Mouse (Mus musculus) megakaryocyte progenitor cell, adult 5-6 weeks (primary cell): ENCODE data around the gene Tenm2. TPM values are rescaled to one million over a fixed set of nuclear protein-coding genes. Genes with fewer than 3 reads are reported as not detected.

Experiments used
- ATAC-seq: replicated peaks from 2 replicates; pipeline ENCODE4 v1.8.0; 2016; ENCODE audit warnings: mild to moderate bottlenecking, moderate TSS enrichment, inconsistent platforms; ENCODE audit not compliant: poor library complexity
- total RNA-seq, 2 experiments: library from RNA; stranded (forward) in 1 of 2; stranded (reverse) in 1 of 2; fragments of 157-497, 149-512 nt in 1 of 2; fragments of 200-1000 nt in 1 of 2; gene quantifications; 2 replicates each; pipeline versions ENCODE4 v1.2.3 to v1.2.4; 2015 to 2017

The Tenm2 gene
- total RNA-seq, 2 experiments from 2014 or later, result not detected

- ATAC-seq, result no peak
These were observed 1157.4 kb downstream of the Tenm2 start for GRCm38 (mm10) chr11:36078391-36078790.

GRCm38 (mm10) chr11:36074015-36074567, 1161.7 kb downstream of the Tenm2 start:
- ATAC-seq, result no peak

- no peak for ATAC-seq
These were observed 1162.5 kb downstream of the Tenm2 start for GRCm38 (mm10) chr11:36073074-36073818.

DNA sequence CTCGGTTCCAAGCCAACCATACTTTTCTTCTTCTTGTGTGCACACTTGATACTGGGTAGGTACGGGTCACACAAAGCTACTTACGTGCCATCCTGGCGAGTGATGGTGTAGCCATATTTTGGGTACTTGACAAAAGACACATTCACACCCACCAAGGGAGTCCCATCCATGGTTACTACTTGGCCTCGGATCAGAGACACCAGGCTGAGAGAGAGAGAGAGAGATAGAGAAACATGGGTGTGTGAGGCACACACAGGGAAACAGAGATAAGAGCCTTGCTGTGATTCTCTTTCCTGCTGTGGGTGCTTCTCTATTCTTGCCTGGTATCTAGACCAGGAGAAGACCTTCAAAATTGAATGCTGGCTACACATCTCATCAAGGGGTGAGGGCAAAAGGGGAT, 1163.1 kb downstream of the Tenm2 start:
- ATAC-seq, result no peak

GRCm38 (mm10) chr11:36072038-36072437, 1163.7 kb downstream of the Tenm2 start:
- ATAC-seq, result no peak

DNA sequence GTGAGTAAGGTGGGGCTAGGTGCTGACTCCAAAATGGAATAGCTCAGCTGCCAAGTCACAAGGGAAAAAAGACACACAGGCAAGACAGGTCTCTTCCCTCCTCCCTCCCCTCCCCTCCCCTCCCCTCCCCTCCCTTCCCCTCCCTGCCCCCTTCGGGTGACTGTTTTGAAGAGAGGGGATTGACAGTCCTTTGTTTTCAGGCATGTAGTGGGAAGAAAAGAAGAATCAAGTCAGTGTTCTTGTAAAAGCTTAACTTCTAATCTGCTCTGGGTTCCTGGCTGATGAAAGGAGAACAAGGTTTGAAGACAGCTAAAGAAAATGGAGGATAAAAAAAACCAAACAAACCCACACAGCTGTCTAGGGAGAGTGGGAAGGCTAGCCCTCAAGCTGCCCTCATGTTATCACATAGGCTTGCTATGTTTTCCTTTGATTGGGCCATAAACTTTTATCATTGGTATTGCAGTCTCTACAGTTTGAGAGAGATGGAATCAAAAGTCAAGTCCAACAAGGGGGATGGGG, 1176.4 kb downstream of the Tenm2 start:
- ATAC-seq, result no peak

- no peak for ATAC-seq
These were observed 1179.2 kb downstream of the Tenm2 start for GRCm38 (mm10) chr11:36056525-36056924.

GRCm38 (mm10) chr11:36054323-36054722, 1181.4 kb downstream of the Tenm2 start:
- ATAC-seq, result no peak

- no peak for ATAC-seq
These were observed 1182.3 kb downstream of the Tenm2 start for GRCm38 (mm10) chr11:36053457-36053856.

- ATAC-seq, result no peak
These were observed 1183.2 kb downstream of the Tenm2 start for GRCm38 (mm10) chr11:36052598-36052997.

- ATAC-seq, result no peak
These were observed 1183.7 kb downstream of the Tenm2 start for GRCm38 (mm10) chr11:36052091-36052490.

DNA sequence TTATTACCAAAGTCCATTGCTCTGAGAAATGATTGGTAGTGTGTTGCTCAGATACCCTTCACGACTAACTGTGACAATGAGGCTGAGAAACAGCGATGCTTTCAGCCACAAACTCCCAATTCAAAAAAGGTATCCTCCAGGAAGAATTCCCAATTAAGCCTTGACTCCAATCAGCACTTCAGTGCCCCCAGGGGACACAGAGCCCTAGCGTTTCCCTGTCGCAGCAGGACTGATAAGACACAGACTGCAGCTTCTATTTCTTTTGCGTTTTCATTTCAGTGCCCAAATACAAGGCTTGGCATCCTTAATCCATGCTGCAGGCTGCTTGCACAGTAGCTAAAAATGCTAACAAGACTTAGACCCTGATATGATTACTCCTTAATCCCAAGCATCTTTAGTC, 1186.2 kb downstream of the Tenm2 start:
- no peak for ATAC-seq

DNA sequence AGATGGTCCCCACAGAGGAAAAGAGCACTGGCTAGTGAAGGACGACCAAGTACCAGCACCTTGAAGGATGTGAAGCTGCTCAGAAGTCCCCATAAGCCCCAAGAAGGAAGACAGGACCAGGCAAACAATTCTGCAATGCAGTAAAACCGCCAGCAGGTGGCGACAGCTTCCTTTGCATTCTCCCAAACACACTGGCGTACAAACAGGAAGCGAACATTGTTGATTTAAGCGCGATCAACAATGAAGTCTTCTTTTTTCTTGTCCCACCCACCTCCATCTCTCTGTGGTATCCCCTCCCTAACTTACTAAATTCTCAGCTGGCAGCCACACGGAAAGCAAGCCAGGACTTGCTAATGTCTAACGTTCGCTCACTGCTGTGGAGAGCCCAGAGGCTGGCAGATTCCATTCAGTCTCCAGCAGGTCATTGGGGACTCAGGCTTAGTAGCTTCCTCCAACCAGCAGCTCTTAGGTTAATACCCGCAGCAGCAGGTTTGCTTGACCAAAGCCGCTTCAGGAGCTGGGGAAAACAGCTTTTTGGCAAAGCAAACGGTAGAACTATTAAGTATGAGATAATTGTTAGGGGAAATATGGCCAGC, 1190.0 kb downstream of the Tenm2 start:
- ATAC-seq, result peak; percentile 92

- no peak for ATAC-seq
These were observed 1194.4 kb downstream of the Tenm2 start for GRCm38 (mm10) chr11:36041411-36041810.

- ATAC-seq, result no peak
These were observed 1195.1 kb downstream of the Tenm2 start for GRCm38 (mm10) chr11:36040508-36041233.

GRCm38 (mm10) chr11:36039825-36040224, 1195.9 kb downstream of the Tenm2 start:
- ATAC-seq, result no peak

DNA sequence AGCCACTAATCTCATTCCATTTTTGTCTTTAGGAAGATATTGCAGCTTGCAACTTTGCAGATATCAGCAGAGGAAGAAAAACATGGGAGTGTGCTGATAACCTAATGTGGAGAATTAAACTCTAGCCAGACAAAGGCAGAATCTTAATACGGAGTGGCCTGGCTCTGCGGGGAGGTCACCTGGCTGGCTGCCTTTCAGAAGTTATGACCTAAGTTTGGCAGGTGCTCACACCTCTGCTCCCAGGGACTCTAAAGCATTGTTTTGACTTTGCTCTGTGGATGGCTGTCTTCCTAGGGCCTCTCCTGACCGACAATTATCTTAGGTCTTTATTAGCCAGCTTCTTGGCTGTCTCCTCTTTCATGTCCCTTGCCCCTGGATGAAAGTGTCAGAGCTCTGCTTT, 1197.4 kb downstream of the Tenm2 start:
- ATAC-seq, result no peak

DNA sequence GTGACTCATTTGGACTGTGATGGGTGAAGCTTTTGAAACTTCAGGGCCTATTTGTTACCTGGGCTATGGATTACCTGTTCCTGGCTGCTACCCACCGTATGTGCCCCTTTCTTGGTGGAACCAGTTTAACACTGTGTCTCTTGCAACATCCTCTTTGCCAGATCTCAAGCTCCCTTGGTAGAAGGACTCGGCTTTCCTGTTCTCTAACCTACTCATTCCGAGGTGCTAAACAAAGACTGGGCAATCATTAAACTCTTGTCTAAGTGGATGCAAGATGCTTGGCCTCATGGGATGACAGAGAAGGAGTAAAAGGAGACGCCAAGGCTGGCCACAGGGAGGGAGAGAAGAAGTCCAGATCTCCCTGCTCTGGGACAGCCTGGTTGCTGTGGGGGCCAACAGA, 1198.5 kb downstream of the Tenm2 start:
- no peak for ATAC-seq

DNA sequence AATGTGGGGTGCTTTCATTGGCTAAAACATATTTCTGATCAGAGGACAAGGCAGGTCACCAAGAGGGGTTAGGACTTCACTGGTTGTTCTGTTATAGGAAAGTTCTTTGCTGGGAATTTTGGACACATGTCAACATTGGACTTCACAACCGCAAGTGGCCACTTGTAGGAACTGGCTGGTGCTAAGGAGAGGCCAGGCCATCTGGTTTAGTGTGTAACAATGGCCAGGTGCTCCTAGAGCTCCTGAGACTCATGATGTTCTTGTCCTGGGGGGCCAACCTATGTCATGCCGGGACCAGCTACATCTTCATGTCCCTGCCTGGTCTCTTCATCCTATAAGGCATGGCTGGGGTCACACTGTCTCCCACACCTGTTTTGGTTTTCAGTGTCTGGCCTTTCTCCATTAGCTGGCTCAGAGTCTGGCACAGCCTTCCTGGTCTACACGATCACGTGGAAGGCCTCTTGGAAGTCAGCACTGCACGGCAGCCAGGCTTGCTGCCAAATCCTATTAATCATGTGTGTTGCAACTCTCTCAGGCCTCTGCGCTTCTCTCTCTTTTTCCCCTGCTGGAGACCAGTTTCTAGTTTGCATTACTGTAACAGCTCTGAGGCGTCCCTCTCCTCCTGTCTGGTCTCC, 1199.6 kb downstream of the Tenm2 start:
- ATAC-seq, result peak; percentile 23; the same call in 1 of the 2 replicates

- no peak for ATAC-seq
These were observed 1204.0 kb downstream of the Tenm2 start for GRCm38 (mm10) chr11:36031751-36032150.

GRCm38 (mm10) chr11:36020009-36020408, 1215.8 kb downstream of the Tenm2 start:
- ATAC-seq, result no peak
